ENCODE assay signal across 7 mouse cellular contexts in genomic region chr10:80930361-80931152, GRCm38 (mm10). TPM values are rescaled to one million over a fixed set of nuclear protein-coding genes. Genes with fewer than 3 reads are reported as not detected.
DNase-seq lines count a peak whose midpoint lies in the region; ATAC-seq and TF ChIP-seq lines count a peak whose summit lies in the region.

No protein-coding gene starts in this region.

- peak overlapping the region; percentile 79 for H3K4me2 ChIP-seq in intestine, embryonic 14.5 days (ENCODE audit: low read length)
- peak overlapping the region; percentile 85 for H3K4me2 ChIP-seq in lung, embryonic 16.5 days (ENCODE audit: low read depth, low read length)

- H3K4me3 ChIP-seq in testis, adult 2 months (ENCODE audit: control insufficient read depth, low read depth, low read length) = peak overlapping the region; percentile 89
- H3K4me3 ChIP-seq in gastrocnemius, adult 2 months = peak overlapping the region; percentile 88
- H3K4me3 ChIP-seq in intestine, embryonic 14.5 days (ENCODE audit: low read depth, low read length) = peak overlapping the region; percentile 64
- H3K4me3 ChIP-seq in lung, embryonic 16.5 days (ENCODE audit: low read length) = peak overlapping the region; percentile 66

- peak overlapping the region; percentile 80 for H3K27ac ChIP-seq in testis, adult 2 months (ENCODE audit: control insufficient read depth, insufficient read depth, low read depth, low read length)
- peak overlapping the region; percentile 96 for H3K27ac ChIP-seq in gastrocnemius, adult 2 months
- H3K27ac ChIP-seq in intestine, embryonic 14.5 days (ENCODE audit: low read depth) = no peak overlapping the region
- peak overlapping the region; percentile 53 for H3K27ac ChIP-seq in lung, embryonic 16.5 days (ENCODE audit: low read length)

- H3K27me3 ChIP-seq in testis, adult 2 months (ENCODE audit: control insufficient read depth, insufficient read depth, low read length) = no peaks in the 10 kb centered on the region
- peaks cover 39% of the 10 kb centered on the region for H3K27me3 ChIP-seq in intestine, embryonic 14.5 days (replicated peaks; ENCODE audit: control insufficient read depth, insufficient read depth, low read length)
- H3K27me3 ChIP-seq in lung, embryonic 16.5 days (ENCODE audit: control insufficient read depth, insufficient read depth, low read depth, low read length) = no peaks in the 10 kb centered on the region; the same call in 1 of the 2 replicates

- no peak for TF ChIP-seq POLR2A in testis, adult 2 months (IDR thresholded peaks at IDR 0.05; ENCODE audit: control insufficient read depth, low read depth, low read length)

- peak overlapping the region; percentile 65 for H3K9ac ChIP-seq in intestine, embryonic 14.5 days (ENCODE audit: low read length)
- H3K9ac ChIP-seq in lung, embryonic 16.5 days (ENCODE audit: low read length) = peak overlapping the region; percentile 76

- DNase-seq in testis, postnatal 14 days (ENCODE audit: low spot score) = no peak
- DNase-seq in cerebellum, adult 11-12 months = peak; percentile 74
- DNase-seq in gastrocnemius, adult 2 months = peak; percentile 77
- no peak for DNase-seq in intestine, embryonic 14.5 days (ENCODE audit: low spot score)
- peak; percentile 37 to 56 for DNase-seq in spleen, postnatal 10 days (ENCODE audit: low spot score in 2 of 2)

- under 1% methylated on average over 45 of the region's 45 CpGs for WGBS in intestine, embryonic 14.5 days
- WGBS in lung, embryonic 16.5 days = under 1% methylated on average over 45 of the region's 45 CpGs

- TF ChIP-seq CTCF in testis, adult 2 months (IDR thresholded peaks at IDR 0.05; ENCODE audit: control insufficient read depth, insufficient read depth, insufficient replicate concordance, low read depth, low read length) = no peak
- no peak for TF ChIP-seq CTCF in gastrocnemius, adult 2 months (IDR thresholded peaks at IDR 0.05)

- intact Hi-C loops in gastrocnemius, adult 2 months (cut with DNase I) = no loop called here

- no peaks in the 10 kb centered on the region for H3K9me3 ChIP-seq in intestine, embryonic 14.5 days (ENCODE audit: control insufficient read depth, low read length)
- H3K9me3 ChIP-seq in lung, embryonic 16.5 days (ENCODE audit: control insufficient read depth, low read length) = no peaks in the 10 kb centered on the region

- H3K4me1 ChIP-seq in testis, adult 2 months (ENCODE audit: control insufficient read depth, insufficient read depth, low read length) = peaks cover 43% of the 10 kb centered on the region
- peaks cover 46% of the 10 kb centered on the region for H3K4me1 ChIP-seq in intestine, embryonic 14.5 days (replicated peaks; ENCODE audit: control insufficient read depth, insufficient read depth, low read length)
- peaks cover 33% of the 10 kb centered on the region for H3K4me1 ChIP-seq in lung, embryonic 16.5 days (replicated peaks; ENCODE audit: control insufficient read depth, insufficient read depth, low read length)

- H3K36me3 ChIP-seq in testis, adult 2 months (ENCODE audit: control insufficient read depth, insufficient read depth, low read length) = no peaks in the 10 kb centered on the region
- H3K36me3 ChIP-seq in intestine, embryonic 14.5 days (ENCODE audit: control insufficient read depth, insufficient read depth, low read length) = no peaks in the 10 kb centered on the region
- no peaks in the 10 kb centered on the region for H3K36me3 ChIP-seq in lung, embryonic 16.5 days (ENCODE audit: control insufficient read depth, insufficient read depth, low read length)

- ATAC-seq in intestine, embryonic 14.5 days (replicated peaks; ENCODE audit: low FRiP score, low TSS enrichment, low read depth) = no peak
- ATAC-seq in lung, embryonic 16.5 days (ENCODE audit: low read depth) = no peak

RNA-seq across cellular contexts. Expression of gene Gadd45b, which starts 0.7 kb away (rescaled TPM):
- 7.8 and 9.1 TPM in 2 replicates for polyA plus RNA-seq in testis, adult 2 months (2012; rRNA removed)
- total RNA-seq in gastrocnemius, adult 2 months (2021) = 10 to 100 TPM; 23.6 to 28.4 TPM
- polyA plus RNA-seq in intestine, embryonic 14.5 days (2014; fragmentation: Nextera tagmentation; extraction: Ambion mirVana) = 18.2 and 21.2 TPM in 2 replicates
- polyA plus RNA-seq in lung, embryonic 16.5 days (2015; fragmentation: Nextera tagmentation; extraction: Ambion mirVana) = 57.3 and 63.6 TPM in 2 replicates

RNA-seq across cellular contexts. Expression of gene Lmnb2, which starts 12.5 kb away (rescaled TPM):
- 177 TPM in 2 replicates for polyA plus RNA-seq in testis, adult 2 months (2012; rRNA removed)
- 1 to 10 TPM; 1.9 to 3.0 TPM for total RNA-seq in gastrocnemius, adult 2 months (2021)
- polyA plus RNA-seq in intestine, embryonic 14.5 days (2014; fragmentation: Nextera tagmentation; extraction: Ambion mirVana) = 15.5 and 18.3 TPM in 2 replicates
- polyA plus RNA-seq in lung, embryonic 16.5 days (2015; fragmentation: Nextera tagmentation; extraction: Ambion mirVana) = 52.6 and 52.7 TPM in 2 replicates

RNA-seq across cellular contexts. Expression of gene Timm13, which starts 29.8 kb away (rescaled TPM):
- polyA plus RNA-seq in testis, adult 2 months (2012; rRNA removed) = 76.7 and 104 TPM in 2 replicates
- 100 to 1,000 TPM; 110 to 139 TPM for total RNA-seq in gastrocnemius, adult 2 months (2021)
- polyA plus RNA-seq in intestine, embryonic 14.5 days (2014; fragmentation: Nextera tagmentation; extraction: Ambion mirVana) = 392 and 393 TPM in 2 replicates
- polyA plus RNA-seq in lung, embryonic 16.5 days (2015; fragmentation: Nextera tagmentation; extraction: Ambion mirVana) = 284 and 297 TPM in 2 replicates

RNA-seq across cellular contexts. Expression of gene Tmprss9, which starts 58.9 kb away (rescaled TPM):
- polyA plus RNA-seq in testis, adult 2 months (2012; rRNA removed) = 2.0 and 2.7 TPM in 2 replicates
- under 1 TPM in 1 of 2 experiments, not detected in 1; 0.08 TPM for total RNA-seq in gastrocnemius, adult 2 months (2021)
- polyA plus RNA-seq in intestine, embryonic 14.5 days (2014; fragmentation: Nextera tagmentation; extraction: Ambion mirVana) = 0.04 TPM in 1 of 2 replicates, not detected in the other
- 0.08 TPM in 1 of 2 replicates, not detected in the other for polyA plus RNA-seq in lung, embryonic 16.5 days (2015; fragmentation: Nextera tagmentation; extraction: Ambion mirVana)

Comparison
In these comparisons a context has a peak if more than half of its experiments do, and no peak if none do; other contexts are left out.
1. DNase-seq: peak in cerebellum, adult 11-12 months (single experiment), gastrocnemius, adult 2 months (single experiment) and spleen, postnatal 10 days (2 of 2); none in testis, postnatal 14 days (single experiment) and intestine, embryonic 14.5 days (single experiment).
2. Peak in every context shown above with its lines, with median percentiles within 50 percentile points of each other: H3K4me3 ChIP-seq.